ENCODE assay signal across 25 mouse cellular contexts in the genomic region with DNA sequence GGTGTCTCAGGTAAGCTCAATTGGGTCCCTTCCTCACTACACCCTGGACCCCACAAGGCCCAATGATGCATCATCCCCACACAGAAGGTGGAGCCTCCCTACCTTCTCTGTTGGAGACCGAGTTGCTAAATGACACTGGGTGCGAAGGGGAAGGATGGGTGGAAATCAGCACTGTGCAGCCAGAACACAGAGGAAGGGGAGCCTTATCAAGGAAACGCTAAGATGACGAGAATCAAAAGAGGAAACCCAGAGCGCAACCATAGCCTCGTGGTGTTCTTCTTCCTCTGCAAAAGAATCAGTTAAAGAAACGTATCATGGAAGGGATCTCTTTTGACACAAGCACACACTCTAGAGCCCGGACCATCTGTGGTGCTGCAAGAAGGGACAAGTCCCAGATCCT.
DNase-seq lines count a peak whose midpoint lies in the region; ATAC-seq and TF ChIP-seq lines count a peak whose summit lies in the region.
"Had no signal": no experiment of that assay in that cellular context is flagged by ENCODE, and none has a peak within 500 bp of the region (broad histone marks: within the 10 kb centered on the region; RNA-seq: fewer than 3 reads in every experiment).

No protein-coding gene starts in this region.

- H3K4me3 ChIP-seq in thymus, adult 2 months (ENCODE audit: control insufficient read depth, insufficient read depth, low read length): no peak overlapping the region
- no peak overlapping the region for H3K4me3 ChIP-seq in MEL (ENCODE audit: control insufficient read depth in 1 of 2, insufficient read depth in 1 of 2, low read depth in 2 of 2, low read length in 2 of 2)
- H3K4me3 ChIP-seq: embryonic facial prominence, embryonic 12.5 days; heart, embryonic 10.5 days; heart, embryonic 15.5 days; hindbrain, embryonic 10.5 days; intestine, embryonic 15.5 days had no signal

- H3K27me3 ChIP-seq in thymus, adult 2 months (ENCODE audit: control insufficient read depth, insufficient read depth, low read length): no peaks in the 10 kb centered on the region; the same call in 1 of the 2 replicates
- H3K27me3 ChIP-seq in MEL (ENCODE audit: control insufficient read depth in 1 of 2, insufficient read depth in 2 of 2, low read length in 2 of 2): 0 out of 4 replicates have a peak, but pooled peaks cover 0 to 3% of the 10 kb centered on the region in 2 experiments
- H3K27me3 ChIP-seq: embryonic facial prominence, embryonic 12.5 days; intestine, embryonic 15.5 days; Patski had no signal

- TF ChIP-seq POLR2A in thymus, adult 2 months (IDR thresholded peaks at IDR 0.05; ENCODE audit: control insufficient read depth, extremely low read depth, insufficient read depth, low read length, poor library complexity): no peak
- TF ChIP-seq POLR2A in MEL (IDR thresholded peaks at IDR 0.05; ENCODE audit: control insufficient read depth in 1 of 2, insufficient read depth in 1 of 2, low read depth in 1 of 2, low read length in 2 of 2, poor library complexity in 1 of 2): no peak

- H3K27ac ChIP-seq in thymus, adult 2 months (ENCODE audit: control insufficient read depth, insufficient read depth, low read length): no peak overlapping the region
- 0 out of 2 replicates have a peak overlapping the region, but pooled peaks have one; percentile 13 for H3K27ac ChIP-seq in MEL (ENCODE audit: control insufficient read depth, low read depth, low read length)
- H3K27ac ChIP-seq: embryonic facial prominence, embryonic 12.5 days; heart, embryonic 10.5 days; heart, embryonic 15.5 days; hindbrain, embryonic 14.5 days; intestine, embryonic 15.5 days had no signal

- TF ChIP-seq CTCF in thymus, adult 2 months (IDR thresholded peaks at IDR 0.05; ENCODE audit: borderline replicate concordance, control insufficient read depth, extremely low read depth, insufficient read depth, low read length, poor library complexity): no peak
- no peak for TF ChIP-seq CTCF in MEL (IDR thresholded peaks at IDR 0.05 in 2 of 3, conservative IDR thresholded peaks at IDR 0.05 in 1 of 3; ENCODE audit: control insufficient read depth in 1 of 3, insufficient read depth in 1 of 3, low read depth in 2 of 3, low read length in 3 of 3, poor library complexity in 1 of 3, severe bottlenecking in 1 of 3)

- no peaks in the 10 kb centered on the region for H3K79me2 ChIP-seq in MEL (ENCODE audit: control insufficient read depth, insufficient read depth, low read length, poor library complexity)

- peak; percentile 13 for DNase-seq in thymus, adult 2 months
- no peak for DNase-seq in thymus, postnatal 0 days (ENCODE audit: low spot score)
- DNase-seq in MEL (ENCODE audit: low read depth, low spot score): peak; percentile 66
- no peak for DNase-seq in embryo, embryonic 9.5 days (ENCODE audit: extremely low spot score)
- no peak for DNase-seq in spleen, adult 18-20 months
- DNase-seq: adrenal gland, postnatal 25 days; B cell, adult 2 months; cerebellum, adult 18-20 months; cerebellum, adult 9-11 months; cerebellum, postnatal 36 days; gastrocnemius, postnatal 36 days; heart, adult 18-20 months; heart, postnatal 14 days had no signal

- no peak for TF ChIP-seq RAD21 in MEL (IDR thresholded peaks at IDR 0.05; ENCODE audit: low read depth, low read length)

- peak; percentile 59 to 64 for TF ChIP-seq EP300 in MEL (IDR thresholded peaks at IDR 0.05; ENCODE audit: low read depth in 1 of 2, low read length in 2 of 2)

- no peaks in the 10 kb centered on the region for H3K36me3 ChIP-seq in thymus, adult 2 months (ENCODE audit: control insufficient read depth, insufficient read depth, low read length)
- H3K36me3 ChIP-seq in MEL (ENCODE audit: control insufficient read depth in 1 of 2, insufficient read depth in 2 of 2, low read length in 2 of 2): peaks cover 0 to 12% of the 10 kb centered on the region in 2 experiments; a peak in 2 of 4 replicates
- H3K36me3 ChIP-seq: embryonic facial prominence, embryonic 12.5 days; G1E; heart, embryonic 10.5 days; heart, embryonic 15.5 days; hindbrain, embryonic 10.5 days; intestine, embryonic 15.5 days had no signal

- 28% methylated on average over 8 of the region's 8 CpGs for WGBS in thymus, adult 2 months

- no peaks in the 10 kb centered on the region for H3K9me3 ChIP-seq in MEL (replicated peaks; ENCODE audit: insufficient read depth, low read length)
- H3K9me3 ChIP-seq: embryonic facial prominence, embryonic 12.5 days; G1E; heart, embryonic 10.5 days; heart, embryonic 15.5 days; intestine, embryonic 15.5 days had no signal

- H3K4me1 ChIP-seq in thymus, adult 2 months (replicated peaks; ENCODE audit: control insufficient read depth, insufficient read depth, low read length): peaks cover 9% of the 10 kb centered on the region
- peaks cover 0 to 18% of the 10 kb centered on the region in 2 experiments; a peak in 2 of 4 replicates for H3K4me1 ChIP-seq in MEL (ENCODE audit: control insufficient read depth in 1 of 2, insufficient read depth in 2 of 2, low read length in 2 of 2)
- H3K4me1 ChIP-seq: embryonic facial prominence, embryonic 12.5 days; heart, embryonic 10.5 days; heart, embryonic 15.5 days had no signal

- peak; percentile 60 for ATAC-seq in common myeloid progenitor, adult 5-6 weeks (replicated peaks; ENCODE audit: low read depth, poor library complexity, severe bottlenecking)
- ATAC-seq in megakaryocyte progenitor cell, adult 5-6 weeks (replicated peaks; ENCODE audit: poor library complexity): peak; percentile 44; the same call in 1 of the 2 replicates
- ATAC-seq: activated CD4-positive, CD25-positive, alpha-beta regulatory T cell, adult 4 months; CD4-positive, CD25-positive, alpha-beta regulatory T cell, adult 4 months; intestine, embryonic 15.5 days; Patski had no signal

- H3K9ac ChIP-seq in MEL (ENCODE audit: control insufficient read depth, low read depth, low read length, poor library complexity, severe bottlenecking): no peak overlapping the region
- H3K9ac ChIP-seq: embryonic facial prominence, embryonic 12.5 days; heart, embryonic 15.5 days; hindbrain, embryonic 14.5 days; intestine, embryonic 15.5 days had no signal

TF ChIP-seq in MEL, 35 proteins besides CTCF, POLR2A, EP300 and RAD21:
- TF ChIP-seq CHD2 (IDR thresholded peaks at IDR 0.05; ENCODE audit: low read length): no peak
- TF ChIP-seq MYC (IDR thresholded peaks at IDR 0.05; ENCODE audit: low read depth, low read length): peak; percentile 86
- no peak for TF ChIP-seq UBTF (IDR thresholded peaks at IDR 0.05; ENCODE audit: borderline replicate concordance, insufficient read depth, low read depth, low read length)
- TF ChIP-seq TAL1 (IDR thresholded peaks at IDR 0.05; ENCODE audit: low read length): no peak
- no peak for TF ChIP-seq SIN3A (IDR thresholded peaks at IDR 0.05; ENCODE audit: low read length)
- 0 out of 2 replicates have a peak, but pooled peaks have one; percentile 25 for TF ChIP-seq RCOR1 (IDR thresholded peaks at IDR 0.05; ENCODE audit: low read depth, low read length)
- peak; percentile 51; the same call in 1 of the 2 replicates for TF ChIP-seq MAX (IDR thresholded peaks at IDR 0.05; ENCODE audit: low read length)
- 0 out of 2 replicates have a peak, but pooled peaks have one; percentile 23 for TF ChIP-seq ETS1 (IDR thresholded peaks at IDR 0.05; ENCODE audit: low read depth, low read length)
- TF ChIP-seq TCF12 (IDR thresholded peaks at IDR 0.05; ENCODE audit: low read depth, low read length): peak; percentile 40
- peak; percentile 41; the same call in 1 of the 2 replicates for TF ChIP-seq GATA1 (IDR thresholded peaks at IDR 0.05; ENCODE audit: low read depth, low read length)

Comparison
In these comparisons a context has a peak if more than half of its experiments do, and no peak if none do; other contexts are left out.
1. DNase-seq: peak in thymus, adult 2 months (single experiment) and MEL (single experiment); none in thymus, postnatal 0 days (single experiment), embryo, embryonic 9.5 days (single experiment) and spleen, adult 18-20 months (0 of 2).